Mouse (Mus musculus) testis, adult 2 months (tissue): Measurements from ENCODE around the gene Dip2a. TPM values are rescaled to one million over a fixed set of nuclear protein-coding genes. Genes with fewer than 3 reads are reported as not detected.

Experiments
- H3K27ac ChIP-seq: fragments of 200-500 bp; 2 replicates; pipeline ENCODE4 v1.5.1; 2012; ENCODE audit warnings: low read depth, low read length; ENCODE audit not compliant: control insufficient read depth, insufficient read depth
- H3K27me3 ChIP-seq: fragments of 200-500 bp; 2 replicates; pipeline ENCODE4 v1.6.1; 2012; ENCODE audit warnings: mild to moderate bottlenecking, low read length, moderate library complexity; ENCODE audit not compliant: control insufficient read depth, insufficient read depth
- H3K36me3 ChIP-seq: fragments of 200-500 bp; 2 replicates; pipeline ENCODE4 v1.6.1; 2012; ENCODE audit warnings: mild to moderate bottlenecking, low read length; ENCODE audit not compliant: control insufficient read depth, insufficient read depth
- H3K4me1 ChIP-seq: fragments of 200-500 bp; 2 replicates; pipeline ENCODE4 v1.6.1; 2012; ENCODE audit warnings: low read length; ENCODE audit not compliant: control insufficient read depth, insufficient read depth
- H3K4me3 ChIP-seq: fragments of 200-500 bp; 2 replicates; pipeline ENCODE4 v1.5.1; 2012; ENCODE audit warnings: low read depth, mild to moderate bottlenecking, low read length, moderate library complexity, mixed read lengths; ENCODE audit not compliant: control insufficient read depth
- CTCF ChIP-seq: fragments of 200-500 bp; IDR thresholded peaks from 2 replicates; pipeline ENCODE4 v1.5.1; 2012; ENCODE audit warnings: low read depth, mild to moderate bottlenecking, inconsistent platforms, low read length, moderate library complexity; ENCODE audit not compliant: control insufficient read depth, insufficient read depth, insufficient replicate concordance
- POLR2A ChIP-seq: fragments of 200-500 bp; IDR thresholded peaks from 2 replicates; pipeline ENCODE4 v1.6.1; 2012; ENCODE audit warnings: low read depth, mild to moderate bottlenecking, inconsistent platforms, low read length, moderate library complexity; ENCODE audit not compliant: control insufficient read depth
- polyA plus RNA-seq: library from polyadenylated mRNA; depleted of rRNA; stranded (reverse); fragments of >200 nt; gene quantifications from 2 replicates; pipeline ENCODE4 v1.2.3, GENCODE M21; 2012

The Dip2a gene
- polyA plus RNA-seq, 1 experiment, result 15.2 TPM

- Histone ChIP-seq H3K36me3 (no peaks in the 10 kb centered on the region), H3K4me1 (no peaks in the 10 kb centered on the region), H3K27ac (no peak overlapping the region), H3K27me3 (no peaks in the 10 kb centered on the region), H3K4me3 (no peak overlapping the region)
- no peak for TF ChIP-seq POLR2A
These were observed 69.8 kb downstream of the Dip2a start for GRCm38 (mm10) chr10:76275256-76275655.

- TF ChIP-seq POLR2A, result no peak
- TF ChIP-seq CTCF, result peak; percentile 53; the same call in 1 of the 2 replicates
- no peaks in the 10 kb centered on the region for H3K4me1 ChIP-seq
- H3K4me3 ChIP-seq, result no peak overlapping the region
- no peaks in the 10 kb centered on the region for H3K27me3 ChIP-seq
- H3K36me3 ChIP-seq, result no peaks in the 10 kb centered on the region
- H3K27ac ChIP-seq, result no peak overlapping the region
These were observed 73.9 kb downstream of the Dip2a start for GRCm38 (mm10) chr10:76271238-76271637.

- Histone ChIP-seq H3K27me3 (no peaks in the 10 kb centered on the region), H3K4me1 (peaks cover 7% of the 10 kb centered on the region), H3K27ac (no peak overlapping the region), H3K36me3 (no peaks in the 10 kb centered on the region), H3K4me3 (no peak overlapping the region)
- TF ChIP-seq POLR2A, result no peak
- TF ChIP-seq CTCF, result no peak
These were observed 82.7 kb downstream of the Dip2a start for GRCm38 (mm10) chr10:76262431-76262830.

GRCm38 (mm10) chr10:76261447-76261846, 83.6 kb downstream of the Dip2a start:
- no peak for TF ChIP-seq POLR2A
- no peak for TF ChIP-seq CTCF
- no peaks in the 10 kb centered on the region for H3K27me3 ChIP-seq
- H3K27ac ChIP-seq, result no peak overlapping the region
- H3K4me1 ChIP-seq, result peaks cover 7% of the 10 kb centered on the region
- no peak overlapping the region for H3K4me3 ChIP-seq
- no peaks in the 10 kb centered on the region for H3K36me3 ChIP-seq

GRCm38 (mm10) chr10:76260358-76261059, 84.6 kb downstream of the Dip2a start:
- TF ChIP-seq POLR2A, result no peak
- no peak for TF ChIP-seq CTCF
- H3K27ac ChIP-seq, result no peak overlapping the region
- no peak overlapping the region for H3K4me3 ChIP-seq
- peaks cover 7% of the 10 kb centered on the region for H3K4me1 ChIP-seq
- no peaks in the 10 kb centered on the region for H3K27me3 ChIP-seq
- no peaks in the 10 kb centered on the region for H3K36me3 ChIP-seq

GRCm38 (mm10) chr10:76259566-76260232, 85.4 kb downstream of the Dip2a start:
- Histone ChIP-seq H3K36me3 (no peaks in the 10 kb centered on the region), H3K27ac (no peak overlapping the region), H3K4me1 (peaks cover 7% of the 10 kb centered on the region), H3K27me3 (no peaks in the 10 kb centered on the region), H3K4me3 (no peak overlapping the region)
- TF ChIP-seq CTCF (no peak), POLR2A (no peak)

GRCm38 (mm10) chr10:76257719-76258390, 87.2 kb downstream of the Dip2a start:
- Histone ChIP-seq H3K27me3 (no peaks in the 10 kb centered on the region), H3K27ac (no peak overlapping the region), H3K36me3 (no peaks in the 10 kb centered on the region), H3K4me3 (no peak overlapping the region), H3K4me1 (peaks cover 7% of the 10 kb centered on the region)
- no peak for TF ChIP-seq CTCF
- no peak for TF ChIP-seq POLR2A
